Mouse (Mus musculus): ENCODE results near the gene Hs1bp3.

Gene Hs1bp3

DNA sequence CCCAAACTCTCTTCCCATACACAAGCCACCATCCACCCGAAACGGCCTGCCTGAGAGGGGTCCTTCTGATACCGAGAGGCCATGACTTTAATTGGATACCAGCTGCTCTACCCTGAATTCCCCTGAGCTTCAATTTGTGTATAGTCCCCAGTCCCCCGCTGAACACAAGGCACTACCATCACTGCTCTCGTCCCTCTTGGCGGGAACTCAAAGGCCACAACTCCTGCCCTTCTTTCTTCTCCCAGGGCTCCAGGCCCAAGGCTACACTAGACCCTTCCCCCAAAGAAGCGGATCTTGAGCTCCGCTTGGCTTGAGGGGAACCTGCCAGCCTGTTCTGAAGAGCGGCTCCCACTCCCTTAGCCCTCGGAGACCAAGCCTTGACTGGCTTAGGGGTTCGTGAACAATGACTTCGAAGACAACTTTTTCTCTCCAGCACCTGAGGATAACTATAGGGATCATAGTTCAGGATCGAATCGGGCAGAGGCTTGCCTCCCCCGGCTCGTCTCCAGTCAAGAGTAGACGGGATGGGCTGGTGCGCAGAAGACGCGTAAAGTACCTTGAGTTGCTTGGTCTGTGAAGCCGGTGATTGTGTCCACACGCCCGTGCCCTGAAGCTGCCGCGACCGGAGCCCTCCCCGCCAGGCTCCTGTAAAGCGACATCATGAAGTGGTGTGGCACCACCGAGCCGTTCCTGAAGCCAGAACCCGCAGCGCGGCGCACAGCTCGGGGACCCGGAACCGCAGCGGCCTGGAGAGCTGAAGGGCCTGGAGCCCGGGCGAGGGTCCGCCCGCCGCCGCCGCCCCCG is 12.0 kb upstream of the Hs1bp3 start:
- DNase-seq (ENCODE audit: inconsistent age in 2 of 2, low spot score in 1 of 2), result peak in 1 of 2 experiments; percentile 49

DNA sequence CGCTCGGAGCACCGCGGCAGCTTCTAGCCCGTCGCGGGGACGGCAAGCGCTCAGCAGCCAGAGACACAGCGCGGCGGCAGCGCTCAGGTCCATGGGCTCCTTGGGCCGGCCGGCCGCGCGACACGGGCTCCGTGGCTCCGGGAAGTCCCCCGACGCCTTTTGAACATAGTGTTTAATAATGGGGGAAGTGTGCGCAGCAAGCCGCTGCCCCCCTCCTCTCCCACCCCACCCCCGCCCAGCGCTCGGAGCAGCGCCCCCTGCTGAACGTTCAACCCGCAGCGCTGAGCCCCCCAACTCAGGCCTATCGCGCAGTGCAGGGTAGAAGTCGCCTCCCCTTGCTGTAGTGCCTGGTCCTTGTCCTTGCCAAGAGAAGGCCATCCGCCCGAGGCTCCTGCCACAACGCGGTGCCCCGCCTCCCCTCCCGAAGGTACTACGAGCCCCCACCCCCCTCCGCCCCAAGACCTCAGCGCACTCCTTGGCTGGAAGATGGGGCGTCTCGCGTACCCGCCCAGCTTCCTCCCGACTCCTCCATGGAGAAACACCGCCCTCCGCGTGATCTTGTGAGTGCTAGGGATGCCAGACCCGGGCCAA is 11.3 kb upstream of the Hs1bp3 start, which contains the start of gene Gdf7:
Gene Gdf7 (minus strand): TSS at position 114 of the 591 bp plus-strand sequence.
- DNase-seq (ENCODE audit: inconsistent age in 2 of 2, low spot score in 1 of 2), result peak in 1 of 2 experiments; percentile 51

DNA sequence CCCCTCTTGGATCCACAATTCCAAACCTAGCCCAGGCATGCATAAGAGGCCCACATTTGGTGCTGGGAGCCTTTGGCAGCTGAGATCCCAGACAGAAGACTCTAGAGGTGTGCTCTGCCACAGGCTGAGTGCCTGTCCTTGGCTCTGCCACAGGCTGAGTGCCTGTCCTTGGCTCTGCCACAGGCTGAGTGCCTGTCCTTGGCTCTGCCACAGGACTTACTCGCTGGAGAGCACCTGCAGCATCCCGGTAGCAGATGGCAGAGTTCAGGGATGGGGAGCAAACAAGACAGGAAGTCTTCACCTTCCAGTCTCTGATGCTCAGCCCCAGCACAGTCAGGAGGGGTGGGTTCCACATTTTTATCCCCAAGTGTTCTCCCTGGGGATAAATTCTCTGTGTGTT is 8.0 kb upstream of the Hs1bp3 start:
- no peak for DNase-seq (ENCODE audit: inconsistent age in 2 of 2, low spot score in 1 of 2)

DNA sequence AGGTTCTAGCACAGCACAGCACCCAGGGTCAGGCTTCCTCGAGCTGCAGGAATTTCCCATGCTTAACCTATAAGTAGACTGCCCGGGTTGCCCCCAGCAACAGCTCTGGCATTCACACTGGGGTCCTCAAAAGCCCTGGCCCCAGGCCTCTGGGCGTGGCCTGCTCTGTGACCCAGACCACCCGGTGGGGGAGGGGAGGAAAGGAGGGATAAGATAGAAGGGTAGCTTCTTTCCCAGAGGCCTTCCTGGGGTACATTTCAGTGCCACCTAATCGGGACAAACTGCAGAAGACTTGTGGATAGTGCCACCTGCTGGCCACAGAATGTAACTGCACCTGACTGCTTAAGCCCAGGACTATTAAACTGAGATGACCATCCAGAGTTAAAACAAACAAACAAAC is 6.8 kb upstream of the Hs1bp3 start:
- peak; percentile 49 to 87 for DNase-seq (ENCODE audit: inconsistent age in 2 of 2, low spot score in 1 of 2)

DNA sequence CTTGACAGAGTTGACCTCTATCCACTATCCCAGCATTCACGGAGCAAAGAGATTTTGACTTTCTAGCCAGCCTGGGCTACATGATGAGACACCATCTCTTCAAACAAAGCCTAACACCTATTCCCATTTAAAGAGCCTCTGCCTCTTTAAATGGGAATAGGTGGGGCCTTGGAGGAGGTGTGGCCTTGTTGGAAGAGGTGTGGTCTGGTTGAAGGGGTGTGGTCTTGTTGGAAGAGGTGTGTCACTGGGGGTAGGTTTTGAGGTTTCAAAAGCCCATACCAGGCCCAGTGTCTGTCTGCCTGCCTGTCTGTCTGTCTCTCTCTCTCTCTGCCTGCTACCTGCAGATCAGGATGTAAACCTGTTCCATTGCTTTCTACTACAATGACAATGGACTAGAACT is 6.3 kb upstream of the Hs1bp3 start:
- no peak for DNase-seq (ENCODE audit: inconsistent age in 2 of 2, low spot score in 1 of 2)

DNA sequence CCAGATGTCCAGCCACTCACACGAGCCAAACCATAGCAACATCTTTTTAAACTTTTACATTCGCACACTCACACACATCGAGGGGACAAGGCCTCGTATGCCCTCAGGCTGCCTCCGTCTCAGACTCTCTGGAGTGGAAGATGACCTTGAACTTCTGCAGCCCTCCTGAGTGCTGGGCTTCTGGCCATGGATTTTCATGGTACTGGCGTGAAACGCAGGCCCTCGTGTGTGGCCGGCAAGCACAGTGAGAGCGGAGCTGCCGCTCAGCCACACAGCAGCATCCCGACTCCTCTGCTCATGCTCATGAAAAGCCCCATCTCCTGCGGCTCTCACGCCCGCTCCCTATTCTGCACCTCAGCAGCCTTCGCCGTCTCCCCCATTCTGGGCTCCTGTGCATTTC is 2.2 kb upstream of the Hs1bp3 start:
- peak in 1 of 2 experiments; percentile 55 for DNase-seq (ENCODE audit: inconsistent age in 2 of 2, low spot score in 1 of 2)

DNA sequence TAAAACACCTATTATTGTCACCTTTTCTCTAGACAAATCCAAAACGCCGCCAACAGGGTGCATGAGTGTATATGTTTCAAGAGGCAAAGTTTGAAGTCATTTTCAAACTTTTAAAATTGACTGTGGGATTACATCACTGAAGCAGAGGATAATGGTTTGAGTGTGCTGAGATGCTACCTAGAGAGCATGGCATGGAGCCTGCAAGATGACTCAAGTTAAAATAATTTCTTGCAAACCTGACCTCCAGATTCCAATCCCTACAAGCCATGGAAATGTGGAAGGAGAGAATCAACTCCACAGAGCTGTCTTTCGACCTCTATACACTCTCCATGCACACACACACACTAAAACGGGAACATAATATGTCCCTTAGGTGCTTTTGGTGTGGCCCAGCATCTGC is 966 bp upstream of the Hs1bp3 start:
- no peak for DNase-seq (ENCODE audit: inconsistent age in 2 of 2, low spot score in 1 of 2)

DNA sequence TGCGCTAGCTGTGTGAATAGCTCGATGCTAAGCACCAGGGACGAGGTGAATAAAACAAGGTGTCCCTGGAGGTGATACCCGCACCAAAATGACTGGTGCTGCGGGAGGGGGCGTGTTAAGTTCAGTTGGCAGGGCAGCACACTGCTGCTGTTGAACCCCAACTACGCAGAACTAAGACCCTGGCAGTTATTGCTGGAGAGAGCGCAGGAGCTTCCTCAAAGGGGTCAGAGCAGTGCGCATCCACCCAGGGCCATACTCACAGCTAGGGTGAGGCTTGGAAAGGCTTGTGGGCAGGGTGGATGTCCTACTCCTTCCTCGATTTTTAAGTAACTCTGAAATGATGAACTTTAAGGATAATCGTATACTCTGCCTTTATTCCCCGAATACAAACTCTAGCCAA is 541 bp downstream of the Hs1bp3 start:
- DNase-seq (ENCODE audit: inconsistent age in 2 of 2, low spot score in 1 of 2), result no peak

DNA sequence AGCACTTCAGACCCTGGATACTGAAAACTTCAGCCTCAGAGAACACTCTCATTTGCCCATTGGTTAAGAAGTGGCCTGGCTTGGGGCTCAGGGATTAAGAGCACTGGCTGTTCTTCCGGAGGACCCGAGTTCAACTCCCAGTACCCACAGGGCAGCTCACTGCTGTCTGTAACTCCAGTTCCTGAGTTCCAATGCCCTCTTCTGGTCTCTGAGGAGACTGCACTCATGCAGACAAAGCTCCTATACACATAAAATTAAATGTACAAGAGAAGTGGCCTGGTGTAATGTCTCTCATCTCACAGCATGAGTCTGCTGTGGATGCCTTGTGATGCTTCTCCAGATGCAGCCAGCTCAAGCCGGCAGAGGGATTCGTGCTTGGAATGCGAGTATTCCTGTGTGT is 3.3 kb downstream of the Hs1bp3 start:
- DNase-seq (ENCODE audit: inconsistent age in 2 of 2, low spot score in 1 of 2), result no peak

DNA sequence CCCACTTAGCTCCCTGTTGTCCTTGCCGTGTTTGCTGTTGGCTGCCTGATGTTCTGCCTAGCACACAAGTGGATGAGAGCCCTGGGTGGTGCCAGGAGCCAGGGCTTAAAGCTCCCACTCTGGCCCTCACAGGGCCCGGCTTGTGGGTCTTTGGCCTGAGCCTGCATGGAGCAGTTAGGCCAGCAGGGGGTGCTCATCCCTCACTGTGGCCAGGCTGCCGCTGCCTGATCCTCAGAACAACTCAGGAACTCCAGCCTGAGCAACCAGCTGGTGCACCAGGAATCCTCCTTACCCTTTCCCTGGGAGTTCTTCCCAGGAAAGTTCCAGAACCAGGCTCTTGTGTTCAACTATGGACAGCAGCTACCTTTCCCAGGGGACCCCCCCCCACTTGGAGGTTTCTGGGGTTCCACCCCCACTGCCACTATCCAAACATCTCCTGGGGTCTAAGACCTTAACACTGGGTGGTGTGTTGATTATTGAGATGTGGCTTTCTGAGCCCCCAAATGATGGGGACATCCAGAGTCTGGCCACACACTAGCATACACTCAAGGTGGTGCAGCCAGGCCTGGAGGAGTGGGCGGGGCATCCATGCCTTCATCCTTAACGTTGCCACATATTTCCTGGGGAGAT is 7.0 kb downstream of the Hs1bp3 start:
- peak; percentile 83 to 95 for DNase-seq (ENCODE audit: inconsistent age in 2 of 2, low spot score in 1 of 2)

DNA sequence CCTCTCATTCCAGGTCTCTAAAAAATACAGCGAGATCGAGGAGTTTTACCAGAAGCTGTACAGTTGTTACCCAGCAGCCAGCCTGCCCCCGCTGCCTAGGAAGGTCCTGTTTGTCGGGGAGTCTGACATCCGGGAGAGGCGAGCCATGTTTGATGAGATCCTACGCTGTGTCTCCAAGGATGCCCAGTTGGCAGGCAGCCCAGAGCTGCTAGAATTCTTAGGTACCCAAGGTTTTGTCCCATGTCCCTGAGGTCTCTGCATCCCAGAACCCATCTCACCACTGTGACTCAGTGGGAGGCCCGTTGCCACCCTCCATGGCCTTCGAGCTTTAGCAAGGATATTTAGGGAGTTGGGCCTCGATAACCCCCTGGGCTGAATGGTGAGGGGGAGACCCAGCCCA is 8.3 kb downstream of the Hs1bp3 start:
- DNase-seq (ENCODE audit: inconsistent age in 2 of 2, low spot score in 1 of 2), result peak; percentile 64 to 89

DNA sequence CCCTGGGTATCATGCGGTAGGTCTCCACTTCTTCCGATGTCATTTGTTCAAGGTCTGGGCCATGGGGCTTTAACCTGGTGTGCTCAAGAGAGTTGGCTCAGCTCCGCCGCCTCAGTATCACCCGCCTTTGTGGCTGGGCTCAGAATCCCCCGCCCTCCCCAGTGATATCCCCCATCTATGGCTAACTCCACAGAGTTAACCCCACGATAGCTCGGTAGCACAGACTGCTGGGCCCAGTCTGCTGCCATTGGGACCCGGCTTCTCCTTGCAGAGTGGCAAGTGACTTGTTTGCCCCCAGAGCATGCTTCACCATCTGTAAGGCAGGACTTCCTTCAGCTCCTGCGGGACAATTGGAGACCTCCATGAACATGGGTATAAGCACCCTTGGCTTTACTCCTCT is 10.9 kb downstream of the Hs1bp3 start:
- no peak for DNase-seq (ENCODE audit: inconsistent age in 2 of 2, low spot score in 1 of 2)

DNA sequence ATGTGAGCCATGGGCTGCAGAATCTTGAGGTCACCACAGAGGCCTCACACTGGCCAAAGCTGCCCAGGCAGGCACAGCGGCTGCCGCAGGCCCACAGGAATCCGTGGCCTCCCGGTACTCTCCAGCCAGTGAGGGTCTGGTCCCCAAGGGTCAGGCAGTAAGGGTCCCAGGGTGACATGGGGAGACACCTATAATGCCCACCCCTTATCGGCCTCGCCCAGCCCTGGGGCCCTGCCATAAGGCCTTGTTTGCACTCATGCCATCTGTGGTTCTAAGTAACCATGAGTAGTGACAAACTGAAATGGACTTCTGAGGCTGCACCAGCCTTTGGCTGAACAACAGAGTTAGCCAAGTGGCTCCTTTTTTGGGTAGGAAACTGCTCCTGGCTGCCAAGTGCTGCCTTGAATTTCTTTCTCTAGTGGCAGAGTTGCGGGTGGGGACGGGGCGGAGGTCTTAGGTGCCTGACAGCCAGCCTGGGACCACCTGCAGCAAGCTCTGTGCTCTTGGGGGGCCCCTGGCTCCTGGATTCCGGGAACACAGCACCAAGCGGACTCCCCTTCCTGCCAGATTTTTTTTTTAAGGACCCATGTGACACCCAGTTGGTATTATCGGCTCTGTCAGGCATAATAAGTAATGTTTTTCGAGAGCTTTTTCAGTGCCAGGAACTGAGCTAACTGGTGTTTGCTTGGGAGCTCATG is 12.2 kb downstream of the Hs1bp3 start:
- DNase-seq (ENCODE audit: inconsistent age in 2 of 2, low spot score in 1 of 2), result no peak

DNA sequence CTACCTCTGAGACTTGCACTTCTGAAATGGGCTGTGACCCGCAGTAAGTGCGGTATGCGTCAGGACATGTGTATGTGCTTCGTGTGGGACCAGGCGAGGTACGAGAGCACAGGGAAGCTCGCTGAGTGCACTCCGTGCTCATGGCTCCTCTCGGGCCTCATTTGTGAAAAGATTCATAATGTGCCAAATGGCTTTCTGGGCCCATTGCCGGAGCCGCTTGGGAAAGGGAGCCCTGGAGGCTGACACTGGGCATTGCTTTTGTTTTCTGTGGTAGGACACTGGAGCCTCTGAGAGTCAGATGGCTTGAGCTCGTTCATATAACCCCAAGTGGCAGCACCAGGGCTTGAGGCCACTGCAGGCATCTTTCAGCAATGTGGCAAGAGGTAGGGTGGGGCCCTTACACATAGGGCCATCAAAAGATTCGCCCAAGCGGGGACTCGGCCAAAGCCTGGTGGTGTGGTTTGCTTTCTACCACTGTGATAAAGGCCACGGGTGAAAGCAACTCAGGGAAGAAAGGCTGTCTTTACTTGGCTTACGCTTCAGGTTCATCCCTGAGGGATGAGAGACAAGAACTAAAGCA is 12.8 kb downstream of the Hs1bp3 start:
- peak in 1 of 2 experiments; percentile 67 for DNase-seq (ENCODE audit: inconsistent age in 2 of 2, low spot score in 1 of 2)

DNA sequence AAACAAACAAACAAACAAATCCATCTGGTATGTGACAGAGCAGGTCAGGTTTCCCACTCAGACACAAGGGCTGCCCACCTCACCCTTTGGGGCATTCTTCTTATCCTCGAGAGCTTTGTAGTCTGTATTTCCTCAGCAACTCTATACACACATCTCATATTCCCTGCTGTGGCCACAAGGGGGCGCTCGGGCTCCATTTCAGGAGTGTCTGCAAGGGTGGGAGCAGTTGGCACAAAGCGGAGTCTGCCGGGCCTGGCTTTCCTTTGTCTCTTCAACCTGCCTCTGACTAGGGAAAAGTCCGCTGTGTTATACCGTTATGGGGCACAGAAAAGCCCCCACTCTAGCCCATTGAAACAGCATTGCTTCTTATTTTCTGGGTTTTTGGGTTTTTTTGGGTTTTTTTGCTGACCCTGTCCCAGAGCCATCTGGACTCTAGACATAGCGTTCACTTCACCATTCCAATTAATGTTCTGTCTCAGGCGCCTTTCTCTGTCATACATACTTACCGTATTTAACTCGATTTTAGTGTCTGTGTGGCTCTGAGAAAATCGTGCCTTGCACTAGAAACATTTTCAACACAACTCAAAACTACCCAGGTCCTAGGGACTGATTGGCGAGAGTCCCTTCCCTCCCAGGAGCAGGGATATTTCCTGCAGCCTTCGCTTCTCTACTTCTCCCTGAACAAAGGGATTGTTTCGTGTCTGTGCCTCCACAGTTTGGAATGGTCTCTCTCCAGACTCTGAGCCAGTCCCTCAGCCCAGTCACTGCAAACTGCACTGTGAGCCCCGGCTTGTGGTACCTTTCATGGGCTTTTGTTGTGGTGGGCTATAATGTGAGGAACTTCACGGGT is 13.8 kb downstream of the Hs1bp3 start:
- peak; percentile 93 to 98 for DNase-seq (ENCODE audit: inconsistent age in 2 of 2, low spot score in 1 of 2)

DNA sequence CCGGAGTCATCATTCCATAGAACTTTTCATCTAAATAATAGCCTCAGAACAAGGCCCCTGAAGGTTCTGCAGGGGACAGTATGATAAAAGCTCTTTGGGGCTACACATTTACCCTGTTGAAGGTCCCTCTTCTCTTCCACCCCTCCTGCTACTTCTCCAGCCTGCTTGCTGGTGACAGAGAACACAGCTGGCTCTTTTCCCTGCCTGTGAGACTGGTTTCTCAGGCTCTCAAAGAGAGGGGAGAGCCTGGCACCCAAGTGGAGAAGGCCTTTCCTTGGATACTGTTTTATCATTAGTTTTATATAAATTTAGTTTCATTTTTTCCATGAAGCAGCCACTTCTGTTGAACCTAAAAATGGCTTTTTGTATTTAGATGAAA is 14.4 kb downstream of the Hs1bp3 start:
- no peak for DNase-seq (ENCODE audit: inconsistent age in 2 of 2, low spot score in 1 of 2)

DNA sequence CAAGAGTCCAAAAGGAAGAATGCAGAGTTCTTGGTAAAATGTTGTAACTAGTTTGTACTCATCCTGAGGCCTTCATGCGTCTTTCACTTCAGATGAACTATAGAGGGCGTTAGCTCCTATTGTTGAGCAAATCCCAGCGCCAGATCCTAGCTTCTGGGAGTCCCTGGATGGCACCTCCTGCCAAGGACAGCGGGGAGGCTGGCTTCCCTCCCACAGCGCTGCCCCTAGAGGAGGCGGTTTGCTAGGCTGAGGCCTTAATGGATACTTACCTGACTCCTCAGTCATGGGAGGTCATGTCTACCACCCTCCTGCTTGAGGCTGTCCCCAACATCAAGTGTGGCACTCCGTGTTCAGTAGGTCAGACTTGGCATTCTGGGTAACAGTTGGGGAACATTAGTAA is 16.0 kb downstream of the Hs1bp3 start:
- peak in 1 of 2 experiments; percentile 74 for DNase-seq (ENCODE audit: inconsistent age in 2 of 2, low spot score in 1 of 2)

DNA sequence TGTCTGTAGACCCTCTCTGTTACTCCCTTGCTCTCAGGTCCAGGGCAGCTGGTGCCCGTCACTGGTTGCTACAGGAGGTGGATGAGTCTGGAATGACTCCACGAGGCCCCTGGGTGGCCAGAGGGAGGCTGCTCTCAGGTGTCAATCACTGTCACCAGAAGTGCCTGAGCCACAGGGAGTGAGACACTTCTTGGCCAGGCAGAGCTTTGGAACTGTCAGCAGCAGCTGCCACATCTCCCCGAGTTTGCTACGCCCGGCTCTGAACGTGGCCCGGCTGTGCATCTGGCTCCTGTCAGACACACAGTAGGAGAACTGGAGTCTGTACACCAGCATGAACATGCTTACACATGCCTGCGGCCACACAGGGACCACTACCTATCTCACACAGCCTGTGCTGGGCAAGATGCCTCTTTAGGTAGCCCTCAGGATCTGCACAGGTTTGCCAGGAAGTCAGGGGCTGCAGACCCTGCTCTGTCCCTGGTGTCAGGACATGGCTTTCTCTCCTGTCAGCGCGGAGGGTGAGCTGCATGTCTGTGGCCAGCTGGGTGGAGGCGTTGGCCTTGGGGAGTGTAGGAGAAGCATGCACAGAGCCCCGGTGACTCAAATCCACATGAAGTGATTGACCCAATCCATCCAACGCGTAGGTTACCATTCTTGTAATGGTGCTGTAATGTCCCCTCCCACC is 18.4 kb downstream of the Hs1bp3 start:
- DNase-seq (ENCODE audit: inconsistent age in 2 of 2, low spot score in 1 of 2), result peak; percentile 77 to 88

DNA sequence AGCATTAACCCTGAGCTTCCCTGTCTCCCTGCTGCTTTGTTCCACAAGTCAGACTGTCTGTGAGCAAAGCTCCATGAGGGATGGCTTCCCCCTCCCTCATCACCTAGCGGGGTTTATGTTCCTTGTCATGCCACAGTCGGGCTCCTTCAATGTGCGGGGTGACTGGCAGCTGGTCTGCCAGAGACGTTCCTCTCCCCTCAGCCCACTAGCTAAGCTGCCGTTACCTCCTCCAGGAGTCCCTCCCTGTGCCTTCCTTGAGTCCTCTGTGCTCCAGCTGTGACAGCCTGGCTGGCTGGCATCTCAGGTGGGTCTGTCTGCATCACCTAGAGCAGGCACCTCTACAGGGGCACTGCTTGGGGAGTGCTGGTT is 18.9 kb downstream of the Hs1bp3 start:
- DNase-seq (ENCODE audit: inconsistent age in 2 of 2, low spot score in 1 of 2), result no peak

DNA sequence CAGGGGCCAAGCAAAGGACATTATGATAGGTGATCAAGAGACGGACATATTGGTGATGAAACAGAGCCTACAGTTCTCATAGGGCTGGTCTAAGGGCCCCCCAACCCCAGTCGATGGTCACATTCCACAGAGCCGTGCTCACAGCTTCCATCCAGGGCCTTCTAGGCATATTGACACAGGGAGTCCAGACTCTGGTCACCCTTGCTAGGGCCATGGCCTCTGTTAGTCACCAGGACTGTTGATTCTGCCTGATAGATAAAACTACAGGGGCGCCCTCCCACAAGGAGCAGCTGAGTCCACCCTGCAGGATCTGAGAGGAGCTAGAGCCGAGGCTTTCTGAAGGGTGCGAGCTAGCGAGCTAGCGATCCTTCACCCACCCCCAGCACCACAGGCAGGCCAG is 20.4 kb downstream of the Hs1bp3 start:
- DNase-seq (ENCODE audit: inconsistent age in 2 of 2, low spot score in 1 of 2), result peak in 1 of 2 experiments; percentile 78

All from adrenal gland, adult (tissue).